9 mouse cellular contexts compared by ENCODE assay signal in genomic region chr3:101274041-101274770, GRCm38 (mm10). TPM values are rescaled to one million over a fixed set of nuclear protein-coding genes. Genes with fewer than 3 reads are reported as not detected.
A peak's percentile ranks its signal among the peaks of the same experiment; 100 is the strongest.
DNase-seq lines count a peak whose midpoint lies in the region; ATAC-seq and TF ChIP-seq lines count a peak whose summit lies in the region.
"Had no signal": no experiment of that assay in that cellular context is flagged by ENCODE, and none has a peak within 500 bp of the region (broad histone marks: within the 10 kb centered on the region; RNA-seq: fewer than 3 reads in every experiment).

No protein-coding gene starts in this region.

- H3K36me3 ChIP-seq in forebrain, postnatal 0 days (ENCODE audit: insufficient read depth), result no peaks in the 10 kb centered on the region
- H3K36me3 ChIP-seq in forebrain, embryonic 10.5 days (replicated peaks), result no peaks in the 10 kb centered on the region
- no peaks in the 10 kb centered on the region for H3K36me3 ChIP-seq in lung, postnatal 0 days (ENCODE audit: insufficient read depth, low read length)
- H3K36me3 ChIP-seq in midbrain, embryonic 13.5 days, result no peaks in the 10 kb centered on the region
- H3K36me3 ChIP-seq: lung, embryonic 15.5 days had no signal

- ATAC-seq in forebrain, postnatal 0 days, result peak; percentile 63
- no peak for ATAC-seq in lung, postnatal 0 days
- ATAC-seq in midbrain, embryonic 13.5 days, result no peak

- TF ChIP-seq EP300 in lung, postnatal 0 days (IDR thresholded peaks at IDR 0.05), result no peak

- H3K9me3 ChIP-seq in forebrain, postnatal 0 days (ENCODE audit: low read length), result no peaks in the 10 kb centered on the region
- H3K9me3 ChIP-seq in forebrain, embryonic 10.5 days, result no peaks in the 10 kb centered on the region
- no peaks in the 10 kb centered on the region for H3K9me3 ChIP-seq in lung, postnatal 0 days (ENCODE audit: low read length)
- no peaks in the 10 kb centered on the region for H3K9me3 ChIP-seq in midbrain, embryonic 13.5 days
- H3K9me3 ChIP-seq: lung, embryonic 15.5 days had no signal

- no peak overlapping the region for H3K9ac ChIP-seq in forebrain, postnatal 0 days
- no peak overlapping the region for H3K9ac ChIP-seq in lung, postnatal 0 days (replicated peaks; ENCODE audit: low read depth)
- no peak overlapping the region for H3K9ac ChIP-seq in midbrain, embryonic 13.5 days (replicated peaks)
- H3K9ac ChIP-seq: lung, embryonic 15.5 days had no signal

- no peaks in the 10 kb centered on the region for H3K27me3 ChIP-seq in forebrain, postnatal 0 days (ENCODE audit: insufficient read depth, low read length)
- H3K27me3 ChIP-seq in forebrain, embryonic 10.5 days (ENCODE audit: poor library complexity, severe bottlenecking), result no peaks in the 10 kb centered on the region
- no peaks in the 10 kb centered on the region for H3K27me3 ChIP-seq in lung, postnatal 0 days (replicated peaks; ENCODE audit: insufficient read depth, low read length)
- H3K27me3 ChIP-seq in midbrain, embryonic 13.5 days, result no peaks in the 10 kb centered on the region
- H3K27me3 ChIP-seq: lung, embryonic 15.5 days had no signal

- 66% methylated on average over 12 of the region's 12 CpGs for WGBS in forebrain, postnatal 0 days
- 92% methylated on average over 12 of the region's 12 CpGs for WGBS in forebrain, embryonic 10.5 days
- WGBS in lung, postnatal 0 days, result 75% methylated on average over 12 of the region's 12 CpGs
- 84% methylated on average over 12 of the region's 12 CpGs for WGBS in midbrain, embryonic 13.5 days

- peak; percentile 58 for DNase-seq in forebrain, postnatal 0 days
- no peak for DNase-seq in forebrain, embryonic 10.5 days (ENCODE audit: extremely low spot score, low spot score)
- DNase-seq in lung, postnatal 14 days, result peak; percentile 42
- DNase-seq in lung, postnatal 0 days (ENCODE audit: low spot score), result no peak
- DNase-seq in brain, adult 2 months (ENCODE audit: low read depth, low spot score), result peak; percentile 67
- peak; percentile 21 for DNase-seq in layer of hippocampus, adult 9-10 months (ENCODE audit: low spot score)
- DNase-seq in adrenal gland, adult 18-20 months (ENCODE audit: low spot score in 2 of 2), result no peak

- H3K4me1 ChIP-seq in forebrain, postnatal 0 days (ENCODE audit: insufficient read depth), result no peaks in the 10 kb centered on the region
- no peaks in the 10 kb centered on the region for H3K4me1 ChIP-seq in forebrain, embryonic 10.5 days
- no peaks in the 10 kb centered on the region for H3K4me1 ChIP-seq in lung, postnatal 0 days (ENCODE audit: insufficient read depth, low read depth, low read length)
- peaks cover 7% of the 10 kb centered on the region; the same call in 1 of the 2 replicates for H3K4me1 ChIP-seq in midbrain, embryonic 13.5 days (replicated peaks)
- H3K4me1 ChIP-seq: lung, embryonic 15.5 days had no signal

- no peak overlapping the region for H3K4me3 ChIP-seq in forebrain, postnatal 0 days (ENCODE audit: low read depth, low read length)
- H3K4me3 ChIP-seq in forebrain, embryonic 10.5 days, result no peak overlapping the region
- H3K4me3 ChIP-seq in lung, postnatal 0 days (ENCODE audit: low read depth, low read length), result no peak overlapping the region
- H3K4me3 ChIP-seq in midbrain, embryonic 13.5 days (replicated peaks), result no peak overlapping the region
- H3K4me3 ChIP-seq: lung, embryonic 15.5 days had no signal

- no peak for TF ChIP-seq CTCF in forebrain, postnatal 0 days (IDR thresholded peaks at IDR 0.05; ENCODE audit: low read depth)
- no peak for TF ChIP-seq CTCF in lung, postnatal 0 days (IDR thresholded peaks at IDR 0.05)

- H3K4me2 ChIP-seq in forebrain, postnatal 0 days (ENCODE audit: low read depth), result no peak overlapping the region
- H3K4me2 ChIP-seq in lung, postnatal 0 days (replicated peaks; ENCODE audit: low read depth, low read length), result no peak overlapping the region
- H3K4me2 ChIP-seq in midbrain, embryonic 13.5 days (replicated peaks), result no peak overlapping the region
- H3K4me2 ChIP-seq: lung, embryonic 15.5 days had no signal

- H3K27ac ChIP-seq in forebrain, postnatal 0 days (ENCODE audit: low read depth, low read length), result no peak overlapping the region
- no peak overlapping the region for H3K27ac ChIP-seq in forebrain, embryonic 10.5 days
- no peak overlapping the region for H3K27ac ChIP-seq in lung, postnatal 0 days (ENCODE audit: low read length)
- H3K27ac ChIP-seq in midbrain, embryonic 13.5 days, result no peak overlapping the region
- H3K27ac ChIP-seq: lung, embryonic 15.5 days had no signal

RNA-seq across cellular contexts. Expression of gene Cd2, which starts 13.5 kb away (rescaled TPM):
- total RNA-seq in forebrain, postnatal 0 days (2014; rRNA removed), result 0.69 TPM in 1 of 2 replicates, not detected in the other
- 0.16 and 0.35 TPM in 2 replicates for polyA plus RNA-seq in forebrain, postnatal 0 days (2015; fragmentation: Nextera tagmentation; extraction: Ambion mirVana)
- not detected in 2 replicates for polyA plus RNA-seq in forebrain, embryonic 10.5 days (2016; fragmentation: Nextera tagmentation; extraction: Ambion mirVana)
- 1.2 and 2.2 TPM in 2 replicates for polyA plus RNA-seq in lung, postnatal 0 days (2015; fragmentation: Nextera tagmentation; extraction: Ambion mirVana)
- 0.13 TPM in 1 of 2 replicates, not detected in the other for polyA plus RNA-seq in midbrain, embryonic 13.5 days (2015; fragmentation: Nextera tagmentation; extraction: Ambion mirVana)
- total RNA-seq in adrenal gland, adult 18-20 months (2021), result 1 to 10 TPM in 1 of 2 experiments, under 1 TPM in 1; 0.76 to 1.5 TPM

Comparison
In these comparisons a context has a peak if more than half of its experiments do, and no peak if none do; other contexts are left out.
1. DNase-seq: peak in forebrain, postnatal 0 days (single experiment), lung, postnatal 14 days (single experiment), brain, adult 2 months (single experiment) and layer of hippocampus, adult 9-10 months (single experiment); none in forebrain, embryonic 10.5 days (single experiment), lung, postnatal 0 days (single experiment) and adrenal gland, adult 18-20 months (0 of 2).